Mouse (Mus musculus): ENCODE measurements around the gene Slc39a1.

DNA sequence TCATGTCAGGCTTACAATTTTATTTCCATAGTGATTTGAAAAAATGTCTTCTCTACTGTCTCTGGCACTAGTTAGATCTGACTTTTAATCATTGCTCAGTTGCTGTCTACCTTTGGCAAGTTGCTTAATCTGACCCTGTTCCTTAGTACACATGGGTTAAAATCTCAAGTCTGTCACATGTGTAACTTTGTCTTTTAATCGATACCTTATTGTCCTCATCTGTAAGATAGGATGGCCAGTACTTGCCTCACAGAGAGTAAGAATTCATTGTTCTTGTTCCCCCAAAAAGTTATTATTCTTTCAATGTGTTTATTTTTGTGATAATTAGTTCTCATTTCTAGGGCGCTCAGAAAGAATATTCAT is 44.0 kb downstream of the Slc39a1 start:
- TF ChIP-seq MYOG (IDR thresholded peaks at IDR 0.05; ENCODE audit: control insufficient read depth, extremely low read depth, insufficient read length) (no peak), CTCF (IDR thresholded peaks at IDR 0.05; ENCODE audit: control insufficient read depth, insufficient read depth, insufficient read length) (no peak)
